Mouse (Mus musculus): ENCODE data around the gene 4930507D05Rik. TPM values are rescaled to one million over a fixed set of nuclear protein-coding genes. Genes with fewer than 3 reads are reported as not detected.
A peak's percentile ranks its signal among the peaks of the same experiment; 100 is the strongest.
"Not testable (repeated sequence)": the region's sequence is repeated elsewhere in the genome, so short reads cannot be mapped to it uniquely, and the experiment has no call there.

The 4930507D05Rik gene
- polyA plus RNA-seq, 1 experiment from 2014 or later = 1.2 TPM

DNA sequence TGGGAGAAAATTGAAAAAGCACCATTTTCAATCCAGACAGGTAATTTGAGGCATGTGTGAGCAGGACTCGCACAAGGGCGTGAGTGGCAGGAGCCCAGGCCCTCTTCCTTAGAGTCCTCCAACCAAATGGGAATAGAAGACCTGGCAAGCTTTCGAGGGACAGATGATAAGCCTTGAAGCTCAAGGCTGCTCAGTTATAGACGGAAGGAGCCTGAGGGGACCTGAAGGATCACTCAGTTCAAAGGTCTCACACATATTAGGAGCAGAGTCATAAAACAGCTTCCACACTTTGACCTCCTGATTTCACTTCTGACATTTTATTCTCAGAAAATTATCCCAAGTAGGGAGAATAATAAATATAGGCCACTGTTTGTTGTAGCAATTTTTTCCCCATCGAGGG lies 29.9 kb upstream of the 4930507D05Rik start:
- H3K27me3 ChIP-seq (ENCODE audit: control insufficient read depth, insufficient read depth, low read length) = no peaks in the 10 kb centered on the region
- H3K4me1 ChIP-seq (ENCODE audit: control insufficient read depth, insufficient read depth, low read length) = no peaks in the 10 kb centered on the region
- no peak overlapping the region for H3K4me3 ChIP-seq (ENCODE audit: low read depth, low read length)
- no peak overlapping the region for H3K27ac ChIP-seq (ENCODE audit: low read depth, low read length)
- no peak overlapping the region for H3K9ac ChIP-seq (ENCODE audit: low read length)
- H3K9me3 ChIP-seq (ENCODE audit: control insufficient read depth, low read length) = no peaks in the 10 kb centered on the region
- H3K36me3 ChIP-seq (ENCODE audit: control insufficient read depth, insufficient read depth, low read length) = no peaks in the 10 kb centered on the region
- no peak for DNase-seq (ENCODE audit: low spot score, missing footprints)
- no peak for ATAC-seq (ENCODE audit: low FRiP score)
- H3K4me2 ChIP-seq = no peak overlapping the region
- WGBS = 88% methylated on average over 5 of the region's 5 CpGs

DNA sequence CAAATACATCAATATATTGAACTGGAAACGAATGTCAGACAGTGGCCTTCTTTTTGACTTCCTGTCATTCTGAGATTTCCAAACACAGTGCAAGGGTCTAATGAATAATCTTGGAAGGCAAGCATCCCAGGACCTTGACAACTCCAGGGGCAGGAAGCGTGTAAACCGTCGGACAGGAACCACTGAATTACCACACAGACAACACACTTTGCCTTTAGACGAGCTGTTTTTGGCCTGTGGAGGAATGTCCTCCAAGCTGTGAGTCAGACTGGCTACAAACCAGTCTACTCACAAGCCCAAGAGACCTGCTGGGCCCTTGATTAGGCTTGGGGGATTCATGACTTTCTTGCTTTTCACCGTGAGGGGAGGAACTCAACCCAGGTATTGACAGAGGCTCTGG lies 28.9 kb upstream of the 4930507D05Rik start:
- Histone ChIP-seq H3K4me2 (no peak overlapping the region), H3K27ac (ENCODE audit: low read depth, low read length) (no peak overlapping the region), H3K27me3 (ENCODE audit: control insufficient read depth, insufficient read depth, low read length) (no peaks in the 10 kb centered on the region), H3K9me3 (ENCODE audit: control insufficient read depth, low read length) (no peaks in the 10 kb centered on the region), H3K4me3 (ENCODE audit: low read depth, low read length) (no peak overlapping the region), H3K4me1 (ENCODE audit: control insufficient read depth, insufficient read depth, low read length) (no peaks in the 10 kb centered on the region), H3K9ac (ENCODE audit: low read length) (no peak overlapping the region), H3K36me3 (ENCODE audit: control insufficient read depth, insufficient read depth, low read length) (no peaks in the 10 kb centered on the region)
- no peak for ATAC-seq (ENCODE audit: low FRiP score)
- 79% methylated on average over 6 of the region's 6 CpGs for WGBS
- no peak for DNase-seq (ENCODE audit: low spot score, missing footprints)

DNA sequence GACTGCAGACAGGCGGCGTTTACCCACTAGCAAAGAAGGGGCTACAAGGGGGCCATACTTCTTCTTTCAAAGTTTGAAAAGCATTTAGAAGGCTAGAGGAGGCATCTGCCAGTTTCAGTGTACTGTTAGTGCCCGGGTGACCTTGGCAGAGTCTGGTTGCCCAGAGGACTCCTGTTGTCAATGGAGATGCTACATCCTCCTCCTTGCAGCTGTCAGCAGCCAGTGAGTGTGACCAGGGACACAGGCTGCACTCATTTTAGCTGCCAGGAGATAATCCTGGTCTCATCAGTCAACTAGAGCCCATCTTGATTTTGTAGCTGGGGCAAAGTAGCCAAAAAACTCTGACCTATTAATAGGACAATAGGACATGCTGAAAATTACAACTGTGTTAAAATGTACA lies 28.2 kb upstream of the 4930507D05Rik start:
- ATAC-seq (ENCODE audit: low FRiP score) (no peak), DNase-seq (ENCODE audit: low spot score, missing footprints) (no peak)
- H3K4me3 ChIP-seq (ENCODE audit: low read depth, low read length) = no peak overlapping the region
- no peak overlapping the region for H3K9ac ChIP-seq (ENCODE audit: low read length)
- no peaks in the 10 kb centered on the region for H3K36me3 ChIP-seq (ENCODE audit: control insufficient read depth, insufficient read depth, low read length)
- H3K4me2 ChIP-seq = no peak overlapping the region
- no peaks in the 10 kb centered on the region for H3K4me1 ChIP-seq (ENCODE audit: control insufficient read depth, insufficient read depth, low read length)
- no peaks in the 10 kb centered on the region for H3K9me3 ChIP-seq (ENCODE audit: control insufficient read depth, low read length)
- WGBS = 87% methylated on average over 3 of the region's 3 CpGs
- H3K27ac ChIP-seq (ENCODE audit: low read depth, low read length) = no peak overlapping the region
- no peaks in the 10 kb centered on the region for H3K27me3 ChIP-seq (ENCODE audit: control insufficient read depth, insufficient read depth, low read length)

DNA sequence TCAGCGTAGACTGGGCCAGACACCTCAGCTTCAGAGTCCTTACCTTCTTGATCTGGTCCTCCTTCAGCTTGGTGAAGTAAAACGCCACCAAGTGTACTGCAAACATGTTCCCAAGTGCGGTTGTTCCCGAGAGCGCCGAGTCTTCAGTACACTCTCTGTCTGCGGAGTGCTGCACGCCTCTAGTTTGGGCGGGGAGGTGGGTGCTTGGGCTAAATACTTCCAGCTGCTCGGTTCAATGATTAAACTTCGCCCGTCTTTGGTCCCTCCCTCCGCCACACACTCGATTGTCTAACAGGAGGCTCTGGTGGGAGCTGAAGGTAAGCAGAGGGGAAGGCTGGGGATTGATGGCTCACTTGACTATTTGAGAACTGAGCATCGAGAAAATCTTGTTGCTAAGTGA lies 27.0 kb upstream of the 4930507D05Rik start, which contains the start of gene Hkdc1:
Gene Hkdc1 (minus strand): TSS at position 237 of the 400 bp plus-strand sequence.
- ATAC-seq (ENCODE audit: low FRiP score) (no peak), DNase-seq (ENCODE audit: low spot score, missing footprints) (no peak)
- H3K27me3 ChIP-seq (ENCODE audit: control insufficient read depth, insufficient read depth, low read length) = no peaks in the 10 kb centered on the region
- WGBS = 44% methylated on average over 15 of the region's 15 CpGs
- H3K36me3 ChIP-seq (ENCODE audit: control insufficient read depth, insufficient read depth, low read length) = no peaks in the 10 kb centered on the region
- no peak within 1 kb of the TSS for H3K27ac ChIP-seq (ENCODE audit: low read depth, low read length)
- no peak within 1 kb of the TSS for H3K4me3 ChIP-seq (ENCODE audit: low read depth, low read length)
- no peaks in the 10 kb centered on the region for H3K9me3 ChIP-seq (ENCODE audit: control insufficient read depth, low read length)
- H3K4me1 ChIP-seq (ENCODE audit: control insufficient read depth, insufficient read depth, low read length) = no peaks in the 10 kb centered on the region
- no peak within 1 kb of the TSS for H3K9ac ChIP-seq (ENCODE audit: low read length)
- H3K4me2 ChIP-seq = no peak within 1 kb of the TSS

DNA sequence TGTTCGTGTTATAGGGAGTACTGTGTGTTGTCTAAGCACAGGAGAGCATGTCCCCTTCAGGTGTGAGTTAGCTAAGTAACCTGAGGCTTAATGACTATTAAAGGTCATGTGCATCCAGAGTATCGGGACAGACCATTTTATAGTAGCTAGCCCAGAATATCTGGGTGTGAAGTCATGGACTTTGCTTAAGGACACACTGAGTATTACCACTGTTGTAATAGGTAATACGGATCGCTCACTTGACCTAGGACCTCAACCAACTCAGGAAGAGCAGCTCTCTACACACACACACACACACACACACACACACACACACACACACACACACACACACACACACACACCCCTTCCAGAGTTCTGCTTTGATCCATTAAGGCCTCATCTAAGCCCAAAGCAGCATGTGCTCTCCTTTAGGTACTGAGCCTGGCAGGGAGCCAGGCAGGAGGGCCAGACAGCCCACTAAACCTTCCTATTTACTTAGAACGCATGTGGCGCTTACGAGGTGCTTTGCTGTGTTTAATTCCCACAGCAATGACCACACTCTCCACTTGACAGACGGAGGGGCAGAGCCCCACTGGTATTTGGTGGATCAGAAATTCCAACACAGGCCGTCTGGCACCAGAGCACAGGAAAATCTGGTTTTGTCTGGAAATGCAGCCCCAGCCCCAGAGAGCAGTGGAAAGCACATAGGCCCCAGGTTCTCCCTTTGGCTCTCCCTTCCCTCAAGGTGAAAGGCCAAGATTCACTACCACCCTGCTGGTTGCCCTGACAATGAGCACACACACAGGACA lies 24.0 kb upstream of the 4930507D05Rik start:
- Histone ChIP-seq H3K9ac (ENCODE audit: low read length) (no peak overlapping the region), H3K36me3 (ENCODE audit: control insufficient read depth, insufficient read depth, low read length) (peaks cover 4% of the 10 kb centered on the region), H3K4me2 (no peak overlapping the region), H3K27me3 (ENCODE audit: control insufficient read depth, insufficient read depth, low read length) (no peaks in the 10 kb centered on the region), H3K4me1 (ENCODE audit: control insufficient read depth, insufficient read depth, low read length) (no peaks in the 10 kb centered on the region), H3K4me3 (ENCODE audit: low read depth, low read length) (no peak overlapping the region), H3K27ac (ENCODE audit: low read depth, low read length) (no peak overlapping the region), H3K9me3 (ENCODE audit: control insufficient read depth, low read length) (no peaks in the 10 kb centered on the region)
- DNase-seq (ENCODE audit: low spot score, missing footprints) = no peak
- ATAC-seq (ENCODE audit: low FRiP score) = no peak
- 47% methylated on average over 9 of the region's 9 CpGs for WGBS

DNA sequence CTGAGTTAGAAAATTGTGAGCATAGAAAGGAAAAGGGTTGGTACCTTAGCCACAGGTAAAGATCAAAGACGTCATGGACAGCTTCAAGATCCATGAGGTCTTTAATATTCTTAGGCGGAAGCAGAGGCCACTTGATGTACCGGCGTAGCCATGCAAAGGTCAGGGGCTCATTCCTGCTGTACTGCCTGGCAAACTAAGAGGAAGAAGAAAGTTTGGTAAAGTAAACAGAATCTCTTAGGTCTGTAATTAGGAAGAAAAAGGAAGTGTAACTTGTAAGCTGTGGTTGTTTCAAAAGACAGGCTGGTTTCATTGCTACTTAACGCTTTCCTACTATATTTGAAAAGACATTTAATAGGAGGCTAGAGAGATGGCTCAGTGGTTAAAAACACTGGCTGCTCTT lies 18.9 kb upstream of the 4930507D05Rik start:
- no peak for ATAC-seq (ENCODE audit: low FRiP score)
- WGBS = 93% methylated on average over 5 of the region's 5 CpGs

DNA sequence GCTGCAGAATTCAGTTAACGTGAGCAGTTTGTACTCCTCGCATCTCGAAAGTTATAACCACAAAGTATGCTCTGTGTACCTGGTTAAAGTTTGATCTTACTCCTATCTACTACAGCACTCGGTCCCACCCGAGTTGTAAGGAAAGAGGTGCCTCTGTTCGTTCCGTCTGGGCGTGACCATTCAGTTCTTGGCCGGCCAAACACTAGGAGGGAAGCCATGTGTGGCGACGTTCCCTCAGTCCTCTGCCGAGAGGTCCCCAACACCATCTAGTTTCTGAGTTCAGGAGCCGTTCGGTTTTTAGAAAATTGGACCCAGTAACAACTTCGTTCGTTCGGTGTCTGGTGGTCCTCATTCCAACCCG lies 971 bp downstream of the 4930507D05Rik start:
- Histone ChIP-seq H3K27me3 (ENCODE audit: control insufficient read depth, insufficient read depth, low read length) (no peaks in the 10 kb centered on the region), H3K27ac (ENCODE audit: low read depth, low read length) (no peak overlapping the region), H3K36me3 (ENCODE audit: control insufficient read depth, insufficient read depth, low read length) (peaks cover 5% of the 10 kb centered on the region), H3K9me3 (ENCODE audit: control insufficient read depth, low read length) (no peaks in the 10 kb centered on the region), H3K4me1 (ENCODE audit: control insufficient read depth, insufficient read depth, low read length) (peaks cover 10% of the 10 kb centered on the region), H3K4me3 (ENCODE audit: low read depth, low read length) (peak overlapping the region; percentile 99), H3K9ac (ENCODE audit: low read length) (peak overlapping the region; percentile 97), H3K4me2 (peak overlapping the region; percentile 61)
- WGBS = 36% methylated on average over 18 of the region's 18 CpGs
- no peak; the same call in 1 of the 2 replicates for ATAC-seq (ENCODE audit: low FRiP score)
- no peak for DNase-seq (ENCODE audit: low spot score, missing footprints)

More for the DNA sequence above, 18.9 kb upstream of the 4930507D05Rik start:
- H3K27ac ChIP-seq (ENCODE audit: low read depth, low read length) = no peak overlapping the region
- no peak overlapping the region for H3K9ac ChIP-seq (ENCODE audit: low read length)
- DNase-seq (ENCODE audit: low spot score, missing footprints) = no peak
- no peaks in the 10 kb centered on the region for H3K27me3 ChIP-seq (ENCODE audit: control insufficient read depth, insufficient read depth, low read length)
- H3K4me1 ChIP-seq (ENCODE audit: control insufficient read depth, insufficient read depth, low read length) = no peaks in the 10 kb centered on the region
- H3K4me2 ChIP-seq = no peak overlapping the region
- no peak overlapping the region for H3K4me3 ChIP-seq (ENCODE audit: low read depth, low read length)
- no peaks in the 10 kb centered on the region for H3K9me3 ChIP-seq (ENCODE audit: control insufficient read depth, low read length)
- peaks cover 27% of the 10 kb centered on the region for H3K36me3 ChIP-seq (ENCODE audit: control insufficient read depth, insufficient read depth, low read length)

DNA sequence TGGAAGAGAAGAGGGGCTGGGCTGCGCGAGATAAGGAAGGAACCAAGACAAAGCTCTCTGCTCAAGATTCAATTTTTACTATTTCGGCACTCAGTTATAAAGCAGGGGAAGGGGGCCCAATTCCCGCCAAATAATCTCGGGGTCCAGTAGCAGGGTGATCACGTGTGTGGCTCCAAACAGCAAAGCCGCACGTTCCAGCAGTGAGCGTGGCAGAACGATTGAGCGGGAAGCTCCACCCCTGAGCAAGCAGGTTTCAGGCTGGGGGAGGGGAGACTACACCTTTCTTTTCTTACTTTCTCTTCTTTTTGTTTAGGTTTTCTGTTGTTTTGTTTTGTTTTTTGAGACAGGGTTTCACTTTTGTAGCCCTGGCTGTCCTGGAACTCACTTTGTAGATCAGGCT lies 2.7 kb downstream of the 4930507D05Rik start:
- not testable (repeated sequence) for H3K27ac ChIP-seq (ENCODE audit: low read depth, low read length); ATAC-seq (ENCODE audit: low FRiP score); H3K4me1 ChIP-seq (ENCODE audit: control insufficient read depth, insufficient read depth, low read length); H3K9me3 ChIP-seq (ENCODE audit: control insufficient read depth, low read length); H3K36me3 ChIP-seq (ENCODE audit: control insufficient read depth, insufficient read depth, low read length); H3K4me2 ChIP-seq; DNase-seq (ENCODE audit: low spot score, missing footprints); H3K4me3 ChIP-seq (ENCODE audit: low read depth, low read length); H3K27me3 ChIP-seq (ENCODE audit: control insufficient read depth, insufficient read depth, low read length); H3K9ac ChIP-seq (ENCODE audit: low read length)
- WGBS = 80% methylated on average over 11 of the region's 11 CpGs

DNA sequence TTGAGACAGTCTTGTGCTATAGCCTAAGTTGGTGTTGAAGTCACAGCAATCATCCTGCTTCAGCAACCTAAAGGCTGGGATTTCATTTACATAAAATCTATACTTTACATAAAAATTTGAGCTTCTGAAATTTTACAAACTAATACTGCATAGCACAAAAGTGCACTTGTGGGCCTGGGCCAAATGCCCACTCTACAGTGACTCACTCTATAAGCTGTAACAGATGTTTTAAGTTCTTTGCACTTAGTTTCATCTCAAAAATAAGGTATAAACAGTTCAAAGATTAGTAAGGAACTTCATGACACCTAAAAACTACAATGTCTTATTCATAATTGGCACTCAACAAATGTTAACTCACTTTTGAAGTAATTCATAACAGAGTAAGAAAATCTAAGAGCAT lies 12.0 kb downstream of the 4930507D05Rik start:
- Histone ChIP-seq H3K36me3 (ENCODE audit: control insufficient read depth, insufficient read depth, low read length) (no peaks in the 10 kb centered on the region; the same call in 1 of the 2 replicates), H3K27me3 (ENCODE audit: control insufficient read depth, insufficient read depth, low read length) (no peaks in the 10 kb centered on the region), H3K9me3 (ENCODE audit: control insufficient read depth, low read length) (no peaks in the 10 kb centered on the region), H3K4me2 (no peak overlapping the region), H3K4me3 (ENCODE audit: low read depth, low read length) (no peak overlapping the region), H3K9ac (ENCODE audit: low read length) (no peak overlapping the region), H3K27ac (ENCODE audit: low read depth, low read length) (no peak overlapping the region), H3K4me1 (ENCODE audit: control insufficient read depth, insufficient read depth, low read length) (no peaks in the 10 kb centered on the region)
- DNase-seq (ENCODE audit: low spot score, missing footprints) = no peak
- no peak for ATAC-seq (ENCODE audit: low FRiP score)

Measured in midbrain, embryonic 11.5 days (tissue).